8 mouse cellular contexts compared by ENCODE assay signal in genomic region chr3:31260329-31260963, GRCm38 (mm10). TPM values are rescaled to one million over a fixed set of nuclear protein-coding genes. Genes with fewer than 3 reads are reported as not detected.
DNase-seq lines count a peak whose midpoint lies in the region; ATAC-seq and TF ChIP-seq lines count a peak whose summit lies in the region.

No protein-coding gene starts in this region.

- H3K9ac ChIP-seq in forebrain, embryonic 15.5 days (replicated peaks): no peak overlapping the region
- no peak overlapping the region for H3K9ac ChIP-seq in kidney, embryonic 14.5 days (ENCODE audit: low read depth, low read length)
- no peak overlapping the region for H3K9ac ChIP-seq in neural tube, embryonic 11.5 days (ENCODE audit: low read length)

- 14% methylated on average over 7 of the region's 7 CpGs for WGBS in forebrain, embryonic 15.5 days
- WGBS in kidney, embryonic 14.5 days: 13% methylated on average over 7 of the region's 7 CpGs
- WGBS in neural tube, embryonic 11.5 days: 15% methylated on average over 7 of the region's 7 CpGs

- no peaks in the 10 kb centered on the region for H3K9me3 ChIP-seq in forebrain, embryonic 15.5 days
- no peaks in the 10 kb centered on the region for H3K9me3 ChIP-seq in kidney, embryonic 14.5 days (ENCODE audit: control insufficient read depth, low read length)
- H3K9me3 ChIP-seq in neural tube, embryonic 11.5 days (ENCODE audit: control insufficient read depth, low read length): no peaks in the 10 kb centered on the region

- H3K4me3 ChIP-seq in C2C12 (ENCODE audit: insufficient read depth, poor library complexity, severe bottlenecking): no peak overlapping the region
- no peak overlapping the region for H3K4me3 ChIP-seq in forebrain, embryonic 15.5 days
- no peak overlapping the region for H3K4me3 ChIP-seq in kidney, embryonic 14.5 days (ENCODE audit: low read length)
- H3K4me3 ChIP-seq in neural tube, embryonic 11.5 days (ENCODE audit: low read depth, low read length): no peak overlapping the region

- no peak overlapping the region for H3ac ChIP-seq in C2C12 (ENCODE audit: control insufficient read depth, insufficient read length, low read depth)

- H3K27me3 ChIP-seq in C2C12 (ENCODE audit: control insufficient read depth, insufficient read depth, insufficient read length): no peaks in the 10 kb centered on the region
- no peaks in the 10 kb centered on the region for H3K27me3 ChIP-seq in forebrain, embryonic 15.5 days
- no peaks in the 10 kb centered on the region for H3K27me3 ChIP-seq in kidney, embryonic 14.5 days (ENCODE audit: control insufficient read depth, insufficient read depth, low read length)
- no peaks in the 10 kb centered on the region for H3K27me3 ChIP-seq in neural tube, embryonic 11.5 days (ENCODE audit: control insufficient read depth, insufficient read depth, low read length)

- ATAC-seq in forebrain, embryonic 15.5 days (replicated peaks): peak; percentile 31; the same call in 1 of the 2 replicates
- peak; percentile 94 for ATAC-seq in kidney, embryonic 14.5 days (ENCODE audit: low FRiP score, low TSS enrichment)
- ATAC-seq in neural tube, embryonic 11.5 days (ENCODE audit: insufficient read depth, low FRiP score, low TSS enrichment): peak; percentile 82

- peaks cover 13% of the 10 kb centered on the region; the same call in 1 of the 2 replicates for H3K4me1 ChIP-seq in forebrain, embryonic 15.5 days
- peaks cover 21% of the 10 kb centered on the region for H3K4me1 ChIP-seq in kidney, embryonic 14.5 days (ENCODE audit: control insufficient read depth, insufficient read depth, low read length)
- peaks cover 5% of the 10 kb centered on the region; the same call in 1 of the 2 replicates for H3K4me1 ChIP-seq in neural tube, embryonic 11.5 days (ENCODE audit: control insufficient read depth, insufficient read depth, low read length)

- H3K36me3 ChIP-seq in C2C12 (ENCODE audit: control insufficient read depth, insufficient read depth): no peaks in the 10 kb centered on the region
- H3K36me3 ChIP-seq in forebrain, embryonic 15.5 days: no peaks in the 10 kb centered on the region
- no peaks in the 10 kb centered on the region for H3K36me3 ChIP-seq in kidney, embryonic 14.5 days (ENCODE audit: control insufficient read depth, insufficient read depth, low read length)
- H3K36me3 ChIP-seq in neural tube, embryonic 11.5 days (ENCODE audit: control insufficient read depth, insufficient read depth, low read length): no peaks in the 10 kb centered on the region

- no peak overlapping the region for H3K4me2 ChIP-seq in forebrain, embryonic 15.5 days (replicated peaks)
- no peak overlapping the region for H3K4me2 ChIP-seq in kidney, embryonic 14.5 days (replicated peaks; ENCODE audit: low read depth, low read length)
- no peak overlapping the region for H3K4me2 ChIP-seq in neural tube, embryonic 11.5 days (ENCODE audit: low read depth)

- no peaks in the 10 kb centered on the region for H3K79me3 ChIP-seq in C2C12 (ENCODE audit: low read depth)

- H3K27ac ChIP-seq in forebrain, embryonic 15.5 days (replicated peaks): no peak overlapping the region
- H3K27ac ChIP-seq in kidney, embryonic 14.5 days (ENCODE audit: low read depth, low read length): peak overlapping the region; percentile 83
- H3K27ac ChIP-seq in neural tube, embryonic 11.5 days (ENCODE audit: low read depth, low read length): 0 out of 2 replicates have a peak overlapping the region, but pooled peaks have one; percentile 44

- peak; percentile 51 for DNase-seq in R1 (ENCODE audit: low read depth, low spot score)
- DNase-seq in neural tube, embryonic 11.5 days (ENCODE audit: low spot score): peak; percentile 73
- no peak for DNase-seq in cerebellum, adult 8-10 months
- no peak for DNase-seq in left cerebral cortex, adult 18-20 months (ENCODE audit: low spot score in 2 of 2)
- DNase-seq in frontal cortex, postnatal 10 days (ENCODE audit: low spot score in 2 of 2): no peak

- no peak for TF ChIP-seq CTCF in C2C12 (IDR thresholded peaks at IDR 0.05; ENCODE audit: control insufficient read depth, insufficient read depth, insufficient read length)

- no peaks in the 10 kb centered on the region for H3K79me2 ChIP-seq in C2C12 (ENCODE audit: control insufficient read depth, insufficient read depth)

TF ChIP-seq in C2C12, 6 proteins besides CTCF, POLR2A, EP300 and RAD21:
- TF ChIP-seq CEBPB (IDR thresholded peaks at IDR 0.05; ENCODE audit: low read depth): no peak
- peak; percentile 90 for TF ChIP-seq USF1 (IDR thresholded peaks at IDR 0.05; ENCODE audit: low read depth)

RNA-seq across cellular contexts. Expression of gene Slc7a14, which starts 49.7 kb away (rescaled TPM):
- polyA plus RNA-seq in C2C12 (2012; fragmentation: generic; extraction: Trizol): 0.01 TPM
- polyA plus RNA-seq in forebrain, embryonic 15.5 days (2015; fragmentation: Nextera tagmentation; extraction: Ambion mirVana): 3.1 and 3.6 TPM in 2 replicates
- 0.11 and 0.14 TPM in 2 replicates for polyA plus RNA-seq in kidney, embryonic 14.5 days (2014; fragmentation: Nextera tagmentation; extraction: Ambion mirVana)
- 1.2 and 1.5 TPM in 2 replicates for polyA plus RNA-seq in neural tube, embryonic 11.5 days (2014; fragmentation: Nextera tagmentation; extraction: Ambion mirVana)
- 10 to 100 TPM; 61.0 to 70.3 TPM for total RNA-seq in left cerebral cortex, adult 18-20 months (2021)

Comparison
In these comparisons a context has a peak if more than half of its experiments do, and no peak if none do; other contexts are left out.
1. DNase-seq: peak in R1 (single experiment) and neural tube, embryonic 11.5 days (single experiment); none in cerebellum, adult 8-10 months (single experiment), left cerebral cortex, adult 18-20 months (0 of 2) and frontal cortex, postnatal 10 days (0 of 2).
2. ATAC-seq: peak in every context shown above with its lines; median percentile 94 in kidney, embryonic 14.5 days; 82 in neural tube, embryonic 11.5 days; 31 in forebrain, embryonic 15.5 days.